Comparison of ENCODE assay signal across 23 mouse cellular contexts in genomic region chr1:148720980-148721379, GRCm38 (mm10).
DNase-seq lines count a peak whose midpoint lies in the region; ATAC-seq and TF ChIP-seq lines count a peak whose summit lies in the region.
"Had no signal": no experiment of that assay in that cellular context is flagged by ENCODE, and none has a peak within 500 bp of the region (broad histone marks: within the 10 kb centered on the region; RNA-seq: fewer than 3 reads in every experiment).

No protein-coding gene starts in this region.

- no peaks in the 10 kb centered on the region for H3K36me3 ChIP-seq in forebrain, embryonic 12.5 days (replicated peaks)
- no peaks in the 10 kb centered on the region for H3K36me3 ChIP-seq in forebrain, embryonic 11.5 days (ENCODE audit: control insufficient read depth, insufficient read depth, low read length)
- no peaks in the 10 kb centered on the region for H3K36me3 ChIP-seq in forebrain, embryonic 14.5 days (ENCODE audit: control insufficient read depth, insufficient read depth, low read length)
- H3K36me3 ChIP-seq in forebrain, postnatal 0 days (ENCODE audit: insufficient read depth) = no peaks in the 10 kb centered on the region
- no peaks in the 10 kb centered on the region for H3K36me3 ChIP-seq in forebrain, embryonic 16.5 days (ENCODE audit: control insufficient read depth, insufficient read depth)
- H3K36me3 ChIP-seq in liver, embryonic 11.5 days (ENCODE audit: control insufficient read depth, insufficient read depth, low read length) = no peaks in the 10 kb centered on the region
- H3K36me3 ChIP-seq: embryonic facial prominence, embryonic 10.5 days; embryonic facial prominence, embryonic 12.5 days; G1E had no signal

- 0 out of 2 replicates have a peak, but pooled peaks have one; percentile 51 for ATAC-seq in forebrain, embryonic 12.5 days (ENCODE audit: low FRiP score)
- no peak for ATAC-seq in forebrain, embryonic 11.5 days (replicated peaks; ENCODE audit: low FRiP score)
- ATAC-seq in forebrain, embryonic 14.5 days = peak; percentile 75
- no peak for ATAC-seq in forebrain, postnatal 0 days
- peak; percentile 59; the same call in 1 of the 2 replicates for ATAC-seq in forebrain, embryonic 16.5 days
- ATAC-seq in liver, embryonic 11.5 days (replicated peaks; ENCODE audit: low FRiP score) = no peak
- ATAC-seq: activated CD4-positive, CD25-positive, alpha-beta regulatory T cell, adult 4 months; CD4-positive, CD25-positive, alpha-beta regulatory T cell, adult 4 months; Patski had no signal

- H3K4me3 ChIP-seq in forebrain, embryonic 12.5 days (replicated peaks) = no peak overlapping the region
- no peak overlapping the region for H3K4me3 ChIP-seq in forebrain, embryonic 11.5 days (ENCODE audit: low read depth, low read length)
- no peak overlapping the region for H3K4me3 ChIP-seq in forebrain, embryonic 14.5 days (ENCODE audit: low read depth, low read length)
- no peak overlapping the region for H3K4me3 ChIP-seq in forebrain, postnatal 0 days (ENCODE audit: low read depth, low read length)
- no peak overlapping the region for H3K4me3 ChIP-seq in forebrain, embryonic 16.5 days (replicated peaks; ENCODE audit: low read length)
- no peak overlapping the region for H3K4me3 ChIP-seq in liver, embryonic 11.5 days (ENCODE audit: low read depth, low read length)
- H3K4me3 ChIP-seq: embryonic facial prominence, embryonic 10.5 days; embryonic facial prominence, embryonic 12.5 days had no signal

- TF ChIP-seq CTCF in forebrain, postnatal 0 days (IDR thresholded peaks at IDR 0.05; ENCODE audit: low read depth) = no peak

- no peak overlapping the region for H3K9ac ChIP-seq in forebrain, embryonic 12.5 days
- H3K9ac ChIP-seq in forebrain, embryonic 11.5 days (ENCODE audit: low read length) = no peak overlapping the region
- no peak overlapping the region for H3K9ac ChIP-seq in forebrain, embryonic 14.5 days (ENCODE audit: low read length)
- H3K9ac ChIP-seq in forebrain, postnatal 0 days = no peak overlapping the region
- H3K9ac ChIP-seq in forebrain, embryonic 16.5 days (replicated peaks; ENCODE audit: low read depth, low read length) = no peak overlapping the region
- H3K9ac ChIP-seq in liver, embryonic 11.5 days (ENCODE audit: low read depth, low read length) = no peak overlapping the region
- H3K9ac ChIP-seq: embryonic facial prominence, embryonic 12.5 days had no signal

- no peaks in the 10 kb centered on the region for H3K27me3 ChIP-seq in forebrain, embryonic 12.5 days
- no peaks in the 10 kb centered on the region for H3K27me3 ChIP-seq in forebrain, embryonic 11.5 days (ENCODE audit: control insufficient read depth, insufficient read depth, low read length)
- no peaks in the 10 kb centered on the region for H3K27me3 ChIP-seq in forebrain, embryonic 14.5 days (replicated peaks; ENCODE audit: control insufficient read depth, insufficient read depth, low read length)
- no peaks in the 10 kb centered on the region for H3K27me3 ChIP-seq in forebrain, postnatal 0 days (ENCODE audit: insufficient read depth, low read length)
- H3K27me3 ChIP-seq in forebrain, embryonic 16.5 days (replicated peaks; ENCODE audit: control insufficient read depth, insufficient read depth, low read length) = no peaks in the 10 kb centered on the region
- H3K27me3 ChIP-seq in liver, embryonic 11.5 days (replicated peaks; ENCODE audit: control insufficient read depth, insufficient read depth, low read length) = no peaks in the 10 kb centered on the region
- H3K27me3 ChIP-seq: CH12.LX; embryonic facial prominence, embryonic 12.5 days; Patski had no signal

- no peak overlapping the region for H3K4me2 ChIP-seq in forebrain, embryonic 12.5 days
- no peak overlapping the region for H3K4me2 ChIP-seq in forebrain, embryonic 11.5 days (ENCODE audit: low read depth, low read length, severe bottlenecking)
- no peak overlapping the region for H3K4me2 ChIP-seq in forebrain, embryonic 14.5 days (ENCODE audit: low read length)
- H3K4me2 ChIP-seq in forebrain, postnatal 0 days (ENCODE audit: low read depth) = no peak overlapping the region
- H3K4me2 ChIP-seq in forebrain, embryonic 16.5 days (ENCODE audit: low read length) = no peak overlapping the region
- no peak overlapping the region for H3K4me2 ChIP-seq in liver, embryonic 11.5 days
- H3K4me2 ChIP-seq: embryonic facial prominence, embryonic 12.5 days had no signal

- H3K4me1 ChIP-seq in forebrain, embryonic 12.5 days = no peaks in the 10 kb centered on the region
- no peaks in the 10 kb centered on the region for H3K4me1 ChIP-seq in forebrain, embryonic 11.5 days (replicated peaks; ENCODE audit: control insufficient read depth, insufficient read depth, low read length)
- H3K4me1 ChIP-seq in forebrain, embryonic 14.5 days (ENCODE audit: control insufficient read depth, insufficient read depth, low read length) = no peaks in the 10 kb centered on the region
- no peaks in the 10 kb centered on the region for H3K4me1 ChIP-seq in forebrain, postnatal 0 days (ENCODE audit: insufficient read depth)
- peaks cover 3% of the 10 kb centered on the region for H3K4me1 ChIP-seq in forebrain, embryonic 16.5 days (replicated peaks; ENCODE audit: control insufficient read depth, insufficient read depth, low read length)
- H3K4me1 ChIP-seq in liver, embryonic 11.5 days (replicated peaks; ENCODE audit: control insufficient read depth, insufficient read depth, low read length) = no peaks in the 10 kb centered on the region
- H3K4me1 ChIP-seq: embryonic facial prominence, embryonic 10.5 days; embryonic facial prominence, embryonic 12.5 days had no signal

- H3K9me3 ChIP-seq in forebrain, embryonic 12.5 days = no peaks in the 10 kb centered on the region
- H3K9me3 ChIP-seq in forebrain, embryonic 11.5 days (ENCODE audit: control insufficient read depth, low read length) = no peaks in the 10 kb centered on the region
- H3K9me3 ChIP-seq in forebrain, embryonic 14.5 days (replicated peaks; ENCODE audit: control insufficient read depth, low read length) = no peaks in the 10 kb centered on the region
- H3K9me3 ChIP-seq in forebrain, postnatal 0 days (ENCODE audit: low read length) = no peaks in the 10 kb centered on the region
- no peaks in the 10 kb centered on the region for H3K9me3 ChIP-seq in forebrain, embryonic 16.5 days (ENCODE audit: control insufficient read depth, low read length)
- no peaks in the 10 kb centered on the region for H3K9me3 ChIP-seq in liver, embryonic 11.5 days (ENCODE audit: control insufficient read depth, low read length)
- H3K9me3 ChIP-seq: embryonic facial prominence, embryonic 10.5 days; embryonic facial prominence, embryonic 12.5 days; G1E had no signal

- 52% methylated on average over 4 of the region's 4 CpGs for WGBS in forebrain, embryonic 12.5 days
- 72% methylated on average over 4 of the region's 4 CpGs for WGBS in forebrain, embryonic 11.5 days
- WGBS in forebrain, embryonic 14.5 days = 39% methylated on average over 4 of the region's 4 CpGs
- WGBS in forebrain, postnatal 0 days = 31% methylated on average over 4 of the region's 4 CpGs
- WGBS in forebrain, embryonic 16.5 days = 29% methylated on average over 4 of the region's 4 CpGs
- WGBS in liver, embryonic 11.5 days = 61% methylated on average over 4 of the region's 4 CpGs

- DNase-seq in forebrain, embryonic 11.5 days (ENCODE audit: low spot score) = no peak
- peak; percentile 68 for DNase-seq in forebrain, embryonic 14.5 days (ENCODE audit: low spot score)
- no peak for DNase-seq in forebrain, postnatal 0 days
- no peak for DNase-seq in liver, embryonic 11.5 days (ENCODE audit: low spot score)
- DNase-seq: adrenal gland, adult 8-10 months; adrenal gland, postnatal 14 days; adrenal gland, postnatal 36 days; B cell, adult 2 months; cerebellum, adult 11 months; cerebellum, adult 18-20 months; cerebellum, adult 8-10 months; cerebellum, adult 9-11 months; cerebellum, postnatal 14 days; cerebellum, postnatal 36 days had no signal

- no peak overlapping the region for H3K27ac ChIP-seq in forebrain, embryonic 12.5 days
- no peak overlapping the region for H3K27ac ChIP-seq in forebrain, embryonic 11.5 days (ENCODE audit: low read depth, low read length)
- no peak overlapping the region for H3K27ac ChIP-seq in forebrain, embryonic 14.5 days (ENCODE audit: low read depth, low read length)
- no peak overlapping the region for H3K27ac ChIP-seq in forebrain, postnatal 0 days (ENCODE audit: low read depth, low read length)
- no peak overlapping the region for H3K27ac ChIP-seq in forebrain, embryonic 16.5 days (ENCODE audit: low read length)
- H3K27ac ChIP-seq in liver, embryonic 11.5 days (ENCODE audit: low read depth, low read length) = no peak overlapping the region
- H3K27ac ChIP-seq: embryonic facial prominence, embryonic 10.5 days; embryonic facial prominence, embryonic 12.5 days had no signal

Comparison
In these comparisons a context has a peak if more than half of its experiments do, and no peak if none do; other contexts are left out.
1. ATAC-seq: peak in forebrain, embryonic 12.5 days (single experiment), forebrain, embryonic 14.5 days (single experiment) and forebrain, embryonic 16.5 days (single experiment); none in forebrain, embryonic 11.5 days (single experiment), forebrain, postnatal 0 days (single experiment) and liver, embryonic 11.5 days (single experiment).